Mouse (Mus musculus) CH12.LX (cell line): ENCODE data around the gene Pon3. TPM values are rescaled to one million over a fixed set of nuclear protein-coding genes. Genes with fewer than 3 reads are reported as not detected.

ENCODE experiments used
- DNase-seq: peaks from one replicate; pipeline ENCODE4 v3.0.0-alpha.2; 2013; ENCODE audit errors: extremely low read depth
- H3K27ac ChIP-seq: 2 replicates; pipeline ENCODE4 v1.5.1; 2012; ENCODE audit warnings: low read depth, mild to moderate bottlenecking, control low read depth, moderate library complexity; ENCODE audit not compliant: insufficient read depth
- H3K27me3 ChIP-seq: replicated peaks from 2 replicates; pipeline ENCODE3; 2012; ENCODE audit warnings: inconsistent platforms
- H3K36me3 ChIP-seq, 2 experiments: replicated peaks in 1 of 2; 2 replicates each; pipeline versions ENCODE3 to v1.6.1; 2012; ENCODE audit warnings: inconsistent platforms in 1 of 2, low read length in 1 of 2, mild to moderate bottlenecking in 1 of 2, mixed read lengths in 1 of 2, moderate library complexity in 1 of 2; ENCODE audit not compliant: control insufficient read depth in 1 of 2, insufficient read depth in 1 of 2
- H3K4me1 ChIP-seq, 2 experiments: 2 replicates each; pipeline ENCODE4 v1.6.1; 2012; ENCODE audit warnings: inconsistent platforms in 1 of 2, moderate library complexity in 1 of 2; ENCODE audit not compliant: insufficient read depth in 2 of 2, control insufficient read depth in 1 of 2
- H3K4me2 ChIP-seq: 2 replicates; pipeline ENCODE4 v1.6.1; 2012; ENCODE audit warnings: low read depth, mild to moderate bottlenecking, control low read depth; ENCODE audit not compliant: poor library complexity, insufficient read depth, severe bottlenecking
- H3K4me3 ChIP-seq, 3 experiments: fragments of 150-350 bp in 1 of 3; sonication (generic) in 1 of 3; replicated peaks in 1 of 3; 2 replicates each; pipeline versions ENCODE3 to v1.5.1; 2011 to 2012; ENCODE audit warnings: low read depth in 2 of 3, low read length in 2 of 3, mild to moderate bottlenecking in 2 of 3, moderate library complexity in 2 of 3, control low read depth in 1 of 3, improper control_type of control experiment in 1 of 3, inconsistent platforms in 1 of 3, mixed read lengths in 1 of 3; ENCODE audit not compliant: poor library complexity in 1 of 3
- H3K79me2 ChIP-seq: replicated peaks from 2 replicates; pipeline ENCODE4 v1.6.1; 2012; ENCODE audit warnings: mild to moderate bottlenecking, moderate library complexity; ENCODE audit not compliant: control insufficient read depth, poor library complexity, insufficient read depth, severe bottlenecking; ENCODE audit errors: extremely low read depth
- H3K9ac ChIP-seq: 2 replicates; pipeline ENCODE4 v1.6.1; 2012; ENCODE audit warnings: low read depth, mild to moderate bottlenecking, control low read depth, moderate library complexity; ENCODE audit not compliant: insufficient read depth
- H3K9me3 ChIP-seq: replicated peaks from 2 replicates; pipeline ENCODE3; 2012; ENCODE audit warnings: low read length, inconsistent platforms, mixed read lengths
- CHD2 ChIP-seq: IDR thresholded peaks from 2 replicates; pipeline ENCODE4 v1.6.1; 2011; ENCODE audit warnings: low read length, improper control_type of control experiment
- E2F4 ChIP-seq: IDR thresholded peaks from 2 replicates; pipeline ENCODE4 v1.6.1; 2011; ENCODE audit warnings: low read depth, low read length, improper control_type of control experiment; ENCODE audit not compliant: insufficient replicate concordance
- EP300 ChIP-seq: IDR thresholded peaks from 2 replicates; pipeline ENCODE4 v1.6.1; 2011; ENCODE audit warnings: low read length, improper control_type of control experiment
- GABPA ChIP-seq: IDR thresholded peaks from 2 replicates; pipeline ENCODE4 v1.6.1; 2012; ENCODE audit warnings: low read depth, low read length, improper control_type of control experiment, inconsistent platforms; ENCODE audit not compliant: insufficient replicate concordance
- IRF4 ChIP-seq: IDR thresholded peaks from 2 replicates; pipeline ENCODE4 v1.6.1; 2014; ENCODE audit warnings: low read depth, mild to moderate bottlenecking, inconsistent platforms, low read length, improper control_type of control experiment
- JUN ChIP-seq: IDR thresholded peaks from 2 replicates; pipeline ENCODE4 v1.6.1; 2011; ENCODE audit warnings: low read depth, mild to moderate bottlenecking, low read length, improper control_type of control experiment, moderate library complexity; ENCODE audit not compliant: insufficient read depth
- JUND ChIP-seq: conservative IDR thresholded peaks from 2 replicates; pipeline ENCODE4 v1.6.1; 2011; ENCODE audit warnings: low read depth, low read length, improper control_type of control experiment
- KAT2A ChIP-seq: IDR thresholded peaks from 2 replicates; pipeline ENCODE4 v1.6.1; 2012; ENCODE audit warnings: low read length, improper control_type of control experiment, inconsistent platforms; ENCODE audit not compliant: insufficient replicate concordance
- MAFK ChIP-seq: IDR thresholded peaks from 2 replicates; pipeline ENCODE4 v1.6.1; 2011; ENCODE audit warnings: low read length, improper control_type of control experiment; ENCODE audit not compliant: insufficient replicate concordance
- MYC ChIP-seq: IDR thresholded peaks from 2 replicates; pipeline ENCODE4 v1.6.1; 2011; ENCODE audit warnings: low read depth, mild to moderate bottlenecking, improper control_type of control experiment, low read length
- NELFE ChIP-seq: IDR thresholded peaks from 2 replicates; pipeline ENCODE4 v1.6.1; 2011; ENCODE audit warnings: low read depth, low read length, improper control_type of control experiment
- NRF1 ChIP-seq: IDR thresholded peaks from 2 replicates; pipeline ENCODE4 v1.6.1; 2014; ENCODE audit warnings: low read depth, mild to moderate bottlenecking, inconsistent platforms, low read length, improper control_type of control experiment, moderate library complexity
- POLR2AphosphoS2 ChIP-seq: IDR thresholded peaks from 2 replicates; pipeline ENCODE4 v1.6.1; 2011; ENCODE audit warnings: low read depth, low read length, improper control_type of control experiment
- RCOR1 ChIP-seq: conservative IDR thresholded peaks from 2 replicates; pipeline ENCODE4 v1.6.1; 2012; ENCODE audit warnings: low read depth, mild to moderate bottlenecking, inconsistent platforms, low read length, improper control_type of control experiment
- SIN3A ChIP-seq: IDR thresholded peaks from 2 replicates; pipeline ENCODE4 v1.6.1; 2012; ENCODE audit warnings: low read length, improper control_type of control experiment, inconsistent platforms
- UBTF ChIP-seq: IDR thresholded peaks from 2 replicates; pipeline ENCODE4 v1.6.1; 2012; ENCODE audit warnings: low read depth, mild to moderate bottlenecking, inconsistent platforms, low read length, improper control_type of control experiment, moderate library complexity
- USF1 ChIP-seq: IDR thresholded peaks from 2 replicates; pipeline ENCODE4 v1.6.1; 2014; ENCODE audit warnings: low read depth, mild to moderate bottlenecking, inconsistent platforms, low read length, improper control_type of control experiment
- ZKSCAN1 ChIP-seq: IDR thresholded peaks from 2 replicates; pipeline ENCODE4 v1.6.1; 2012; ENCODE audit warnings: low read depth, inconsistent platforms, low read length, improper control_type of control experiment, borderline replicate concordance
- ZNF384 ChIP-seq: IDR thresholded peaks from 2 replicates; pipeline ENCODE4 v1.6.1; 2012; ENCODE audit warnings: low read depth, low read length, improper control_type of control experiment, inconsistent platforms
- dilution Hi-C: fragments of 300-500 bp; cut with MboI; formaldehyde crosslinking; loops from 2 replicates; pipeline ENCODE4 v1.14.3; 2020; ENCODE audit warnings: low sequenced_read_pairs; ENCODE audit not compliant: extremely low pct_unique_long_range_greater_than_20kb, extremely low pct_ligation_motif_present
- in situ Hi-C: fragments of 300-500 bp; cut with MboI; formaldehyde crosslinking; loops from 3 replicates; pipeline ENCODE4 v1.14.3; 2019; ENCODE audit warnings: low sequenced_read_pairs, low pct_ligation_motif_present, low pct_unique_long_range_greater_than_20kb, mixed read lengths
- polyA plus RNA-seq: library from polyadenylated mRNA; unstranded; fragments of >175 nt; gene quantifications from 2 replicates; pipeline ENCODE4 v1.2.1, GENCODE M21; 2012; ENCODE audit warnings: low read depth; ENCODE audit not compliant: insufficient read length
- total RNA-seq, 2 experiments: library from RNA; depleted of rRNA; stranded (reverse); fragments of 300-350 nt in 1 of 2; fragments of >200 nt in 1 of 2; gene quantifications; 2 replicates each; pipeline ENCODE4 v1.2.3; 2012 to 2014

Gene Pon3
- total and polyA plus RNA-seq, 3 experiments: 13.4 to 33.1 (median 27.5) TPM

DNA sequence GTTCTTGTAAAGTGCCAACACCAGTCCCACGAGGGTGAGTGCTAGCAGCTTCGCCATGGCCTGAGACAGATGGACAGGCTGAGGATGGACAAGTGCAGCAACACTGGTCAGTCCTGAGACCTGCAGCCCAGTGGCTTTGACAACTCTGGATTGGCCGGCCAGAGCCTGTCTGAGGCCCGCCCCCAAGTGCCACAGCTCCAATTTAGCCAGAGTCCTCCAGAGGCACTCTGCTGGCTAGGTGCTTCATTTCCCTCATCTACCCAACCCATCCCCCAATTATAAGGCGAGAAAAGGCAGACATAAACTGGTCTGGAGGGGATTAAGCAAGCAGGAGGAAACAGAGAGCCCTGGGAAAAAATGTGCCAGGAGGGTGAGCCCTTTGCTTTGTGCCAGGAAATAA is 62.4 kb downstream of the Pon3 start, which contains the start of gene Pon1:
Pon1 (minus strand) TSS at position 254 of the 400 bp plus-strand sequence.
- H3K36me3 ChIP-seq: no peaks in the 10 kb centered on the region
- H3K9me3 ChIP-seq: no peaks in the 10 kb centered on the region
- no peak for DNase-seq
- no peak within 1 kb of the TSS for H3K4me2 ChIP-seq
- in situ Hi-C loops: no loop called here
- H3K9ac ChIP-seq: no peak within 1 kb of the TSS
- TF ChIP-seq SIN3A: no peak
- no peak for TF ChIP-seq MYC
- no peak for TF ChIP-seq CHD2
- no peak for TF ChIP-seq MAFK
- TF ChIP-seq, all 38 proteins: peak for 0
- dilution Hi-C loops: no loop called here
- peaks cover 0 to 4% of the 10 kb centered on the region in 2 experiments; a peak in 1 of 4 replicates for H3K4me1 ChIP-seq
- H3K27me3 ChIP-seq: no peaks in the 10 kb centered on the region
- H3K79me2 ChIP-seq: no peaks in the 10 kb centered on the region
- no peak within 1 kb of the TSS for H3K27ac ChIP-seq
- no peak within 1 kb of the TSS for H3K4me3 ChIP-seq

DNA sequence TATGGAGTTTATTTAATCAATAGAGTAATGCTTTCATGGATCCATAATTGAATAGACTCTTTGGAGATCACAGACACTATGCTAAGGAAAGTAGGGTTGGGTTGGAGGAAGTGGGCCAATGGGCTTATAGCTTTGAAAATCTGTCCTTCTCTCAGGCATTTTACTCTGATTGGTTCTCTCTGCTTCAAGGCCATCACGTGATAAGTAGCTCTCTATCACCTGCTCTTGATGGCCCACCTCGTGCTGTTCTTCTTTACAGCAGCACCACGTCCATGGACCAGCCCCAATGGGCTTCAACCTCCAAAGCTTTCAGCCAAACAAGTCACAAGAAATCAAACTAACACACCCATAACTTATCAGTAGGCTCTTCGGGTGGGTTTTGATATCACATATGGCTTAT is 65.3 kb downstream of the Pon3 start:
- in situ Hi-C loops: no loop called here
- Histone ChIP-seq H3K9me3 (no peaks in the 10 kb centered on the region), H3K4me2 (no peak overlapping the region), H3K79me2 (no peaks in the 10 kb centered on the region), H3K4me3 (no peak overlapping the region), H3K36me3 (no peaks in the 10 kb centered on the region), H3K4me1 (no peaks in the 10 kb centered on the region), H3K27ac (no peak overlapping the region), H3K9ac (no peak overlapping the region), H3K27me3 (no peaks in the 10 kb centered on the region)
- DNase-seq: no peak
- dilution Hi-C loops: no loop called here
- no peak for TF ChIP-seq KAT2A
- no peak for TF ChIP-seq JUN
- TF ChIP-seq GABPA: no peak
- no peak for TF ChIP-seq EP300
- no peak for TF ChIP-seq IRF4
- TF ChIP-seq RCOR1: no peak
- no peak for TF ChIP-seq CHD2
- no peak for TF ChIP-seq UBTF

DNA sequence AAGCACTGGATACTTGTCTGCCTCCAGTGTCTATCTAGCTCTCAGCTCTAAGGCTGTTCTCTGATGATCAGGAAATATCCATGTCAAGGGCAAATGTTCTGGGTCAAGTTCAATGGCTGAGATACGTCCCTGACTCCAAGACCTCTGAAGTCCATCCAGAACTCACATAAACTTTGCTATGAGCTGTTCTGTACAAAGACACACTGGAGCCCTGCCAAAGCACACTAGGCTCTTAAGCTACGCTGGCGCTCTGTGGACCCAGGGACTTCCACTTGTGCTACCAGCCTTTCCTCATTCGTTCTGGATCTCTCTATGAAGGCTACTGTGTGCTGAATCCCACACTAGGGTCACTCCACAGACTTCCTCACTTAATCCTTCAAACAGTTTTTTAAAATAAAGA is 66.6 kb downstream of the Pon3 start:
- no peaks in the 10 kb centered on the region for H3K9me3 ChIP-seq
- no peak overlapping the region for H3K27ac ChIP-seq
- no peaks in the 10 kb centered on the region for H3K79me2 ChIP-seq
- TF ChIP-seq NELFE (no peak), KAT2A (no peak), ZKSCAN1 (no peak), RCOR1 (no peak), GABPA (no peak), SIN3A (no peak), JUND (no peak), ZNF384 (no peak), POLR2AphosphoS2 (no peak), NRF1 (no peak), USF1 (no peak), E2F4 (no peak), IRF4 (no peak)
- H3K9ac ChIP-seq: no peak overlapping the region
- in situ Hi-C loops (no loop called here), dilution Hi-C loops (no loop called here)
- H3K4me2 ChIP-seq: no peak overlapping the region
- H3K4me1 ChIP-seq: no peaks in the 10 kb centered on the region
- no peak overlapping the region for H3K4me3 ChIP-seq
- H3K36me3 ChIP-seq: no peaks in the 10 kb centered on the region
- H3K27me3 ChIP-seq: no peaks in the 10 kb centered on the region
- DNase-seq: no peak
